Mouse (Mus musculus): Measurements from ENCODE around the gene Hist1h4f. TPM values are rescaled to one million over a fixed set of nuclear protein-coding genes. Genes with fewer than 3 reads are reported as not detected.
"Not testable (repeated sequence)": the region's sequence is repeated elsewhere in the genome, so short reads cannot be mapped to it uniquely, and the experiment has no call there.

Gene Hist1h4f
- total RNA-seq (2017) = 15.2 and 27.6 TPM in 2 replicates

DNA sequence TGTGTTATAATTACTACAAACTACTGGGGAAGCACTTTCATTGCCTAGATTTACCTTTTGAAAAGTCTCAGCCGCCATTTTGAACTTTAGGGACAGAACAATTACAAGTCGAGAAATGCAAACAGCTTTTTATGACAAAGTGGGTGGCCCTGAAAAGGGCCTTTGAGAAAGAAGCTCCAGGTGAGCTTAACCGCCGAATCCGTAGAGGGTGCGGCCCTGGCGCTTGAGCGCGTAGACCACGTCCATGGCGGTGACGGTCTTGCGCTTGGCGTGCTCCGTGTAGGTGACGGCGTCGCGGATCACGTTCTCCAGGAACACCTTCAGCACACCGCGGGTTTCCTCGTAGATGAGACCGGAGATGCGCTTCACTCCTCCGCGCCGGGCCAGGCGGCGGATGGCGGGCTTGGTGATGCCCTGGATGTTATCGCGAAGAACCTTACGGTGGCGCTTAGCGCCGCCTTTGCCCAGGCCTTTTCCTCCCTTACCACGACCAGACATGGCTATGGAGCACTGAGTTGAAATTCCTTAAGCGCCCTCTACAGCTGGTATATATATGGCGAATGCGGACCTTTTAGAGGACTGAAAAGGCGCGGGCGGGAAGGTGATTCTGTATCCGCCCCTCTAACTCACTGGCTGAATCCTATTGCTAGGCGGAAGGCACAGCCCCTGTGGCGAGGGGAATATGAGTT, at the start of gene Hist1h4f:
Gene Hist1h4f, minus strand, starts transcription at position 503 of the 689 bp plus-strand sequence.
- ATAC-seq (ENCODE audit: extremely low read depth, insufficient number of reproducible peaks, low FRiP score, poor library complexity, severe bottlenecking) = peak; percentile 70

DNA sequence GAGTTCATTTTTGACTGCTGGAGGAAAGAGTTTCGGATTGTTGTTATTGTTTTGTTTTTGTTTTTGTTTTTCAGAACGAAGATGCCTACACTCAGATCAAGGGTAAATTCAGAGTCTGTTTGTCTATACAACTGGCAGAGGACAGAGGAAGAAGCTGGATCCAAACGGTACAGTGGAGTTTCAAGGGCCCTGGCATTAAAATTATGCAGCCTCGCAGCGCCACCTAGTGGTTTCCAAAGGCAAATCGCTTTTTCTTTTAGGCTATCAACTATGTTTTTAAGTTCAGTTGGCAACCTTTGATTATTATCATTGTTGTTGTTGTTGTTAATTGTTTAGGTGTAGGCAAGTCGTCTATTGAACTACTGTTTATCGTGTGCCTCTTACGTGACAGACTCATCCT, 46.5 kb upstream of the Hist1h4f start:
- ATAC-seq (ENCODE audit: extremely low read depth, insufficient number of reproducible peaks, low FRiP score, poor library complexity, severe bottlenecking) = peak; percentile 76; the same call in 1 of the 2 replicates

DNA sequence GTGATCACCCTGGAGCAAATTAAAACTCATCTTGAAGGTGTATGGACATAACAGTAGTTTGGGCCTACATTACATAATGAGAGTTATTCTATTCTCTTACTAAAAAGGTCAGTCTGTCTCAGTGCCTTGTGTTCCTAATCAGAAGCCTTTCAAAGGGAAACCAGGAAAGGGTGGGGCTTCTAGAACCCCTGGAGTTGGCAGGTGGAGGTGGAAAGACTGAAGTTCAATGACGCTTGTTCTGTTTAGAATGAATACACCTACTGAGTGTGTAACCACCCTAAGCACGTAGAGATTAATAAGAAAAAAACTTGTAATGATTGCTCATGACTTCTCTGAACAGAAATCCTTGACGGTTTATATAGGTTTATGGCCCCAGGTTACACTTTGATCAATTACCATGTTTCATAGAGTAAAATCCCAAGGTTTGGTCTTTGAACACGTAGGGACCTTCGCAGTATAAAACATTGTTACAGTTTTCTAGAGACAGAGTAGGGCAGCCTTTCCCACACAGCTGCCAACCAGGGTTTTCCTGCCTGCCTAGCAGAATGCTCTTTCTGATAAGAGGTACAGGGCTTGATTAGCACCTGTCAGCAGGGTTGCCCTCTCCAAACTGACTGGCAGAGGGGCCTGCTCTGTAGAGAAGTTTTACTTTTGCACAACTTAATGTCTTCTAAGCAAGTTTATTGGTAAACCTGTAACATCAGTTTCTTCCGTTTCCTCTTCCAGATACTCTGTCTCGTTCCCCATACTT, 44.3 kb upstream of the Hist1h4f start:
- ATAC-seq (ENCODE audit: extremely low read depth, insufficient number of reproducible peaks, low FRiP score, poor library complexity, severe bottlenecking) = no peak

DNA sequence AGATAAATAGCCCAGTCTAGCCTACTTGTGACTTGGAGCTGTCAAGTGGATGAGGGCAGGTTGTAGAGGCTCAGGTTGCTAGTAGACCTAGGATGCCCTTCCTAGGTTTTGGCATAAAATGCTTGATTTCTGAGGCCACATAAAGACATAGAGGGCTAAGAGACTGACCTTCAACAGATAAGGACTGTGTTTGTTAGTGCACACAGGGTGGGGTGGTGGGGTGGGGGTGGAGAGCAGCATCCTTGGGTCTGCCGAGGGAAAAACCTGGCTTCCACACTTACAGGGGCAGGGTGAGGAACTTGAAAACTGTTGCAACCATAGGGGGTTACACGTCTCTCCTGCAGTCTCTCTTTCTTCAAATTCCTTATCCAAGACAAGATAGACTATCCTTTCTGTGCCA, 43.7 kb upstream of the Hist1h4f start:
- ATAC-seq (ENCODE audit: extremely low read depth, insufficient number of reproducible peaks, low FRiP score, poor library complexity, severe bottlenecking) = no peak

DNA sequence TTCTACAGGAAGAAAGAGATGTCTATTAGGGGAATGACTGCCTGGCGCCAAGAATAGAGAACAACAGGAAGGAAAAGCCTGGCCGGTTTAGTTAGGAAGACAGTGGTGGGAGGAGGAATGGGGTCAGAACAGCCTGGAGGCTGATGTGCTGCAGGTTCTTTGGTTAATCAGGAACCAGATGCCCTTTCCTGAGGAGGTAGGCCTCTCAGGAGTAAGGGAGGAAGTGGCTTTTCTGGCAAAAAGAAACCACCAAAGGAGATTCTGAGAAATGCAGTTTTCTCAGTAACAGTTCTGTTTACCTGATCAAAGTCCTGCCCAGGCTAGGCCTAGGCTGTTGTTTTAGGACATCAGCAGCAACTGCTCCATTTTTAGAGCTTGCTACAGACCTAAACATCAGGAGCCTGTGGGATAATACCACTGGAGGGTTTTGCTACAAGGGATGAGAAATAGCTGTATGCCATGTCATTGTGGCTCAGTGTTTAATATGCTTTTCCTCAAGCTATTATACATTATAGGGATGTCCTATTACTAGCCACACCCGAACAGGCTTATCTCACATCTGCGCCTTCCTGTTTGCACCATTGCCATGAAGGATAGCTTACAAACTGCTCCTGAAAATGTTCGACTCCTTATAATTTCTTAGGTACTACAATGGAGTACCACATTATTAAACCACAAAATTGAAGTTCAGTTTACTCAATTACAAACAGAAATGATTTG, 41.8 kb upstream of the Hist1h4f start:
- no peak for ATAC-seq (ENCODE audit: extremely low read depth, insufficient number of reproducible peaks, low FRiP score, poor library complexity, severe bottlenecking)

- ATAC-seq (ENCODE audit: extremely low read depth, insufficient number of reproducible peaks, low FRiP score, poor library complexity, severe bottlenecking) = no peak
Observed at GRCm38 (mm10) chr13:23592614-23593013, 41.2 kb upstream of the Hist1h4f start.

DNA sequence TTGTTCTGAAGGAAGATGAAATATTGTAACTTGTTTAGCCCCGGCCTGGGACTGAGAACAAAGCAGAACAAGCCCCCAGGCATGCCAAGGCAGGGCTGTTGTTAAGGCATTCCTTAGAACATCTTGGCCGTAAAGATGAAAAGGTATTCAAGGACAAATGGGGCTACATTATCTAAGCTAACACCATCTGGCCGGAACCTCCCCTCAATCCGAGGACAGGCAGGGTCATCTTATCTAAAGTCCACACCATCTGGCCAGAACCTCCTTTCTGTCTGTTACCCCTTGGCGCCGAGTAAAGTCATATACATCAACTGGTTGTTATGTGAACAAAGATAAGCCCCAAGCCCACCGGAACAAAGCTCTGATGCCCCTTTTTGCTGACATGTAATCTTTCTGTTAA, 40.4 kb upstream of the Hist1h4f start:
- not testable (repeated sequence) for ATAC-seq (ENCODE audit: extremely low read depth, insufficient number of reproducible peaks, low FRiP score, poor library complexity, severe bottlenecking)

GRCm38 (mm10) chr13:23591206-23591605, 39.8 kb upstream of the Hist1h4f start:
- no peak for ATAC-seq (ENCODE audit: extremely low read depth, insufficient number of reproducible peaks, low FRiP score, poor library complexity, severe bottlenecking)

GRCm38 (mm10) chr13:23586940-23587225, 35.4 kb upstream of the Hist1h4f start:
- ATAC-seq (ENCODE audit: extremely low read depth, insufficient number of reproducible peaks, low FRiP score, poor library complexity, severe bottlenecking) = no peak

DNA sequence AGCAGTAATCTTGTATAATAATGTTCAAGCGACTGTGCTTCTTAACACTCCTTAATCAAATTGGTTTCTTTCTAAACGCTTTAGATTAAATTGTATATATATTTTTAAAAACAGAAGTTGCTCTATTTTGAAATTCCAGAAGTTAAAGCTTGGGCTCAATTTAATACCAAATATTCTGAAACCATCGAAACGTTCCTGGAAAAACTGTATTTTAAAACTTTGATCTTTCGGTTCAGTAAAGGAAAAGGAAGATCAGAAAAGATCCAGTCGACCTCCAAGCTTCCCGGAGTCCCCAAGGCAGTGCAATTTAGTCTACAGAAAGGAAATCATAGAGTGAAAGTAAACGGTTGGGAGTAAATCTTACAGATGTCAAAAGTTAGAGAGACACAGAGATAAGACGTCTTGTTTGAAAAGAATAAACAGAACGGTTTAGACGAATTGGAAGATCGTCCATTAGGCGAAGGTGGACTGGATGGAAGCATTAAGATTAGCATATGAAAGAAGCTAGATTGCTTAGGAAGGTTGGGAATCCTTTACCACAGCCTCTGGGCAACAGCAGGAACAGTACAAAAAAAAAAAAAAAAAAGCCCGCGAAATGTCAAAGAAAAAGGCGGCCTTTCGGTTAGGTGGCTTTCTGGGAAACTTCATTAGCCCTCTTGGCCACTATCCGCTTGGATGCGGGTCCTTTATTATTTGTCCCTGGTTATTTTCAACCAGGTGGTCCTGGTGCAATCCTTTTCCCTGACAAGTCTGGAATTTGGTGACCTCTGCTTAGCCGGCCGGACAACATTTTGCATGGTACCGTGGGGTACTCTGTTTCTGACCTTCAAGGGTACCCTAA, 34.9 kb upstream of the Hist1h4f start:
- ATAC-seq (ENCODE audit: extremely low read depth, insufficient number of reproducible peaks, low FRiP score, poor library complexity, severe bottlenecking) = no peak

GRCm38 (mm10) chr13:23585442-23586098, 34.1 kb upstream of the Hist1h4f start:
- peak; percentile 86 for ATAC-seq (ENCODE audit: extremely low read depth, insufficient number of reproducible peaks, low FRiP score, poor library complexity, severe bottlenecking)

- peak; percentile 42; the same call in 1 of the 2 replicates for ATAC-seq (ENCODE audit: extremely low read depth, insufficient number of reproducible peaks, low FRiP score, poor library complexity, severe bottlenecking)
Observed at GRCm38 (mm10) chr13:23585029-23585441, 33.6 kb upstream of the Hist1h4f start.

GRCm38 (mm10) chr13:23584331-23584730, 32.9 kb upstream of the Hist1h4f start:
- no peak for ATAC-seq (ENCODE audit: extremely low read depth, insufficient number of reproducible peaks, low FRiP score, poor library complexity, severe bottlenecking)

GRCm38 (mm10) chr13:23583387-23584068, 32.1 kb upstream of the Hist1h4f start:
- no peak for ATAC-seq (ENCODE audit: extremely low read depth, insufficient number of reproducible peaks, low FRiP score, poor library complexity, severe bottlenecking)

DNA sequence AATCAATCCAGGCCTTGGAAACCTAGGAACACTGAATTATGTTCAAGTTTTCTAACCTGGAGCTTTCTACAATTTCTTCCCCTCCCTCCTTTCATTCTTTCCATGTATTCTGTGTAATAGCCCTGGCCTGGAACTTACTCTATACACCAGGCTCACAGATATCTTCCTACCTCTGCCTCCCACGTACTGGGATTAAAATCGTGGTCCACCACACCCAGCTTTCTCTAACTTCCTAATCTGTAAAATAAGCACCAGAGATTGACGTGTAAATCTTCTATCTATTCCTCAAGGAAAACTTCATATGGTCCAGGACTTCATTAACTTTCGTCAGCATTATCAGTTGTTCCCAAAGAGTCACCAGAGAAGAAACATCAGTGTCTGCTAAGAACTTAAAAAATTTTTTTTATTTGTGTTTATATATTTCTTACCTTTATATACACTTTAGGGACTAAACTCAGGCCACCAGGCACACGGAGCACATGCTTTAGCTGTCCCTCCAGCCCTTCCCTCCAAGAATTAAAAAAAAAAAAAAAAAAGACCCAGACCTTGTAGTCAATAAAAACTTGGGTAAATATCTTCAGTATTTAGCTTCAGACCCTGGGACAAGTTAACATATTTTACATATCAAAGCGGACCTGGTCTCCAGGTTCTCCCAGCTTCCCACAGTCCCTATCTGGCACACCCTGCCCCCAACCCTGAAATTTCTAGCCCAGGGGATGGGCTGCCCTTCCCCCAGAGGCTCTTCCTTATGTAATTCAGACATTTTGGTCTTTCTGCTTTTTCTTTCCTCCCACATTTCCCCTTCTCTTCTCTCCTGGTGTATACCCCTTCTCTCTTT, 31.0 kb upstream of the Hist1h4f start:
- ATAC-seq (ENCODE audit: extremely low read depth, insufficient number of reproducible peaks, low FRiP score, poor library complexity, severe bottlenecking) = no peak

GRCm38 (mm10) chr13:23581408-23582218, 30.2 kb upstream of the Hist1h4f start, which contains the start of gene Hist1h4d:
Gene Hist1h4d (plus strand): TSS chr13:23581598.
- ATAC-seq (ENCODE audit: extremely low read depth, insufficient number of reproducible peaks, low FRiP score, poor library complexity, severe bottlenecking) = peak; percentile 62

Data from neutrophil, adult 5-6 weeks (primary cell).